Mouse (Mus musculus): ENCODE measurements around the gene Fap. TPM values are rescaled to one million over a fixed set of nuclear protein-coding genes. Genes with fewer than 3 reads are reported as not detected.

Fap gene
- 1.9 and 3.4 TPM in 2 replicates for total RNA-seq (2015)
- total RNA-seq (2017): 0.33 and 1.1 TPM in 2 replicates

DNA sequence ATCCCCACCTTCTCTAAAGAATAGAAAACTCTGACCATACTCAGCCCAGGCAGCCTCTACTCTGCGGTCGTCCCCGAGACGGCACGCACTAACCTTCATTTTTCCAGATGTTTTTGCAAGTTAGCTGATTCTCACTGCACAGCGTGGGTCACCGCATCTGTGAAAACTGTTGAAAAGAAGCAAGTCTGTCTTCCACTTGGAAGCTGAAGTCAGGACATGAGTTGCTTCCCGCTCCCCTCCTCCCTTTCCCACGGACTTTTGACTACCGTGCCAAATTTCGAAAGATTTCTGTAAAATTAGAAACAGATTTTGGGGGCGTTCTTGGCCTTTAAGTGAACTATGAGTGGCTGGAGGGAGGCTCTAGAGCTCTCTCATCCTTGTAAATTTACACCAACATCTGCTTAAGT lies at the start of gene Fap:
Gene Fap, minus strand, starts transcription at position 323 of the 407 bp plus-strand sequence.
- no peak for ATAC-seq (ENCODE audit: poor library complexity, severe bottlenecking)

DNA sequence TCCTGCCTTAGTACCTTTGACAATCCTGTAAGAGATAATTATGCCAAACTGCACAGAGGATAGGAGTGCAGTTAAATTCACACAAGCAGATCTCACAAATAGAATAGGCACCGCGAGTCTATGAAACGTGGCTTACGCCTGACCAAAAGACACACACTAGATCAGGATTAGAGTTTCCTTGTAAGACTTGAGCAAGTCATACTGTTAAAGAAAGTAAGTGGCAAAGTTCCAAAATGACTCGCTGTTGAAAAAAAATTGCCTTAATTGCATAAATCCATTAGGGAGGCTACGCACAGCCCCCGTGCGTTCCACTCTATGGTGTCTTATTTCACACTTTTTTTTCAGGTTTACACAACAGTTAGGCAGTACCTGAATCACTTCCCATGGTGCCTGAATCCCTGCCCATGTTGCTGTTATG lies 49.2 kb upstream of the Fap start:
- ATAC-seq (ENCODE audit: poor library complexity, severe bottlenecking): no peak

DNA sequence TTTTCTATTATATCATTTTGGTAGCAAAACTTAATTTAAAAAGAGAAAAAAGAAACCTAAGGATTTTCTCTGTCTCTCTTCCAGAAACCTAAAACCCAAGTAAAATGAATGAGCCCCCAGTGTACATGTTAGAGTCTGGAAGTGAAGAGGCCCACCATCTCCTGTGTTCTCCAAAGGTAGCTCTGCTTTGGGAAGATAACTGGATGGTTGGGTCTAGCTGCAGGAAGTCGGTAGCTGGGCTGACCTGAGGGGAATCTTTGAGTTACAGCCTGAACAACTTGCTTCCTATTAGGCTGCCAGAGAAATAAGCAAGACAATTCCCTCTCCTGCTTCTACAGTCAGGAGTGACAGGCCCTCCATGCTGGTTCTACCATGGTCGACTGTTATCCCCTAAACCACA lies 45.8 kb upstream of the Fap start:
- no peak for ATAC-seq (ENCODE audit: poor library complexity, severe bottlenecking)

DNA sequence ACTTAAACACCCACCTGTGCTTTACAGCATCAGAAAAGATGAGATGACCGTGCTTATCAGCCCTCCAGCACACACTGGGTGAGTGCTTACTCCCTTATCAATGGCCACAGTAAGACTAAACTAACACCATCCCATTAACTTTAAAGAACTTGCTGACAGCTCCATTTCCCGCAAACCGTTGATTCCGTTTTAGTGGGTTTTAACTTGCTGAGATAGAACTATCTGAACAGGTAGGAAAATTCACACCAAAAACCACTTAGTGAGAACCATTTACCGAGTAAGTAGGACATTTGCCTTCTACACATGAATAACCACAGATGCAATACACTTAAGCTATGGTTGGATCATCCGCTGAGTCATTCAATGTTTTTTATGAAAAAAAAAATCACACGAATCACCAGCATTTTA lies 45.1 kb upstream of the Fap start:
- ATAC-seq (ENCODE audit: poor library complexity, severe bottlenecking): no peak

DNA sequence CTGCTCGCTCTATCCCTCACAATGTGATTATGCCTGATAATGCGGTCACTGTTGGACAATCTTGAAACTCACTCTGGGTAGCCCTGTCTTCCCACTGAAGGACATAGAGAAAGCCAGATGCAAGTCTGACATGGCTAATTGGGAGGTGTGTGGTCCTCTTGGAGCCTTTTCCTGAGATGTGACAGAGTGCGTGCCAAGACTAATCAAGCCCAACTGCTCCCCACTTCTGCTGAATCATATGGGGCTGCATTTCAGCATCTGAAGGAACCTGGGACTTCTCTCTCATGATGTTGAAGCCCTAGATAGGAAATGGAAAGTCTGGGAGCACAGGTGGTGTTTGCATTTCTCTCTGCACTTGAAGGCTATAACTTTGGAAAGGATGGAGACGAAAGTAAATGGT lies 39.3 kb upstream of the Fap start:
- no peak for ATAC-seq (ENCODE audit: poor library complexity, severe bottlenecking)

DNA sequence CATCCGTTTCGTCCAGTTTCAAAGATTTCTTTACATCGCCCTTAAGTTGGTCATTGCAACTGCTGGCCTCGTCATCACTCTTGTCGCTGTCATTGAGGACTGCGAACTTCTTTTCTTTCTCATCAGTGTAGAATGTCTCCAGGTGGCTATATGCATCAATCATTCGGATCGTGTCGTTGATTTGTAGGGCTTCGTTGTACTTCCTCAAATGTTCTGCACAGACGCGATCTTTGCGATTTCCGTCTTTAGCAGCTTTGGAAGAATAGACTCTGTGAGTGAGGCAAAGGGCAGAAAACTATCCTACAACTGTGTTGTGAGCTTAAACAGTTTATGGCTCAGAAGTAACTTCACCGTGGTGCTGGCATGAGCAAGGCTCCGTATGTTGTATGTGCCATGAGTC lies 32.3 kb upstream of the Fap start:
- no peak for ATAC-seq (ENCODE audit: poor library complexity, severe bottlenecking)

DNA sequence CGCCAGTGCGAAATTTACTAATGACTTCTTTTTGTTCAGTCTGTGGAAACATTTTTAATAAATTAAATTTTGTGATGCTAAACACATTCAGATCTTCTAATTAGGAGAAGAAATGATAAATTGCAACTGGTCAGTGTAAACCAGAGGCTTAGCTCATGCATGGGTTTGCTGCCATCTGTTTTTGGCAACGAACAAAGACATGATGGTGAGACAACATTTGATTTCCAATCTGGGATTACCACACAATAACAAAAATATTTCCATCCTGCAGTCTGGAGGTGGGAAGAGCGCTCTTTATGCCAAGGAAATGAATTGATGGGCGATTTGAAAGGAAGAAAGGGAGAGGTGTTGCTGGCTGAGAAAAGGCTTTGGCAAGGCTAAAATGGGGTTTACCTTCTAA lies 29.7 kb upstream of the Fap start:
- no peak for ATAC-seq (ENCODE audit: poor library complexity, severe bottlenecking)

DNA sequence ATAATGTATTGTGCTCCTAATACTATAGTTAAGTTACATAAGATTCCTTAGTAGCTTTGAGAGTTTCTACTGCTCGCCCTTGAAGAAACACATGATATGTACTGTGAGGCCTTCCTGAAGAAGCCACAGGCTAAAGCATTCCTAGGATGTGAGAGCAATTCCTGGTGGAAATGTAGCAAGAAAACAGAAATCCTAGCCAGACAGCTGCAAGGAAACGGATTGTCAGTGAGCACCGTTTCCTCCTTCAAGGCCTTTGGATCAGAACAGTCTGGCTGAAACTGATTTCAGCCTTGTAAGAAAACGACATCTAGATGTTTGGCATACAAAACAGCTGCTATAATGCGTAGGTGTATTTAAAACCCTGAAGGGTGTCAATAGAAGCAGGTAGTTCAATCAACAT lies 22.7 kb upstream of the Fap start:
- ATAC-seq (ENCODE audit: poor library complexity, severe bottlenecking): no peak

DNA sequence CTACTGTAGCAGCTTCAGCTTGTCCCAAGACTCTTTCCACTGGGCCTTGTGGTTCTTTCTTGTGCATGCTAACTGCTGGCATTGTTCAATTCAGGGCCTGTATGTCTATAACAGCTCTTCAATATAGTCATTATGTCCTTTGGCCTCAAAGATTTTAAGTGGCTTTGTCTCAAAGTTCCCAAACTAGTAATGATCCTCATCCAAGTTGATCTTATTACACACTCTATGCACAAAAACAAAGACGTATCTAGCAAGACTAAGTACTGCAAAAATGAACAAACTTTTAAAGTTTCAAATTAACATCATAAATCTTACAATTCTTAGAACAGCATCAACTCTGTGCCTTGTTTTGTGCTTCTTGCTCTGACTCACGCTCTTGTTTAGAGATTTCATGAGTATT lies 20.6 kb upstream of the Fap start:
- ATAC-seq (ENCODE audit: poor library complexity, severe bottlenecking): no peak

DNA sequence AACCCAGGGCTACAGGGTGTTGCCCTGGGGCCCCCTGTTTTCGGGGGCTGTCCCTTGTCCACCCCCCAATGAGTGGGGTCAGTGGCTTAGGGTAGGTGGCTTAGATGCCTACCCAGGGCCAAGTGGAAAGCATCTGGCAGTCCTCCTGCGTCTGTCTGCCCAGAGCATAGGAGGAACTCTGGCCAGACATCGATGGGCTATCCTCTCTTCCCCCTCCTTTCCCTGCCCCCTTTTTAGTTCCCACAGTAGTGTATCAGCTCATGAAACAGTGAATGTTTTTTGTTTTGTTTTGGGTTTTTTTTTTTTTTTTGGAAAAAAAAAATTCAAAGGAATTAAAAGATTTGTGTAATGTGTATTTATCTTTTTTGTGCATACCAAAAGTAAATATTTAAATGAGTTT lies 17.7 kb upstream of the Fap start:
- ATAC-seq (ENCODE audit: poor library complexity, severe bottlenecking): no peak

DNA sequence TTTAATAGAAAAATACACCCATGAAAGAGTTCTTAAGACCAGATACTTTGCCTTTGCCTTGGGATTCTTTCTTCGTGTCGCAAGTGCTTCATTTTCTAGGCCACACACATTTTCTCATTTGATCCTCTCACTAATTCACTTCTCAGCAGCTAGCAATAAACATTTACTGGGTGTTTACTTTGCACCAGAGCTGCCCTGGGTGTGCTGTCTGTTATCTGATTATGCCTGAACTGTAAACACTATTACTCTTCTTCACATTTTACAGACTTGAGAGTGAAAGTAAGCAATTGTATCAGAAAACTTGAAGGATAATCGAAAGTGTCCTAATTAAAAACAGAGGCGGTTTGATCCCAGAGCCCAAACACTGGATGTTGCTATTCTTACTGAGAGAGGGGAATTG lies 15.5 kb upstream of the Fap start:
- ATAC-seq (ENCODE audit: poor library complexity, severe bottlenecking): no peak

DNA sequence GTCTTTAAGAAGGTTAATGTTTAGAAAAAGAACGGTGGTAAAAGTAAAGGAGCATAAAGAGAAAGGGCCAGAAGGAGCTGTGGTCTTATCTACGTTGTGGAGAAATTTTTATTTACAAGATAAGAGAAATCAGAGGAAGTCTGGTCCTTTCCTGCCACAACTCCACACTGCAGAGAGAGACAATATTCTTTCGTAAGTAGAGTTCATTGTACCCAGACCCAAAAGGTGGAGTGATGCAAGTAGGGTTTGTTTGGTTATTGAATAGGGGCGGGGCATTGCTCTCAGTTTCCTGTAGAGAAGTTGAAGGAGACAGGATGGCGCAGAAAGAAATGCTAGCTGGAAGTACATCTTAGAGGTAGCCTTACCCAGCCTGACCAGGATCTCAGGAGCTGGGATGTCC lies 11.9 kb upstream of the Fap start:
- no peak for ATAC-seq (ENCODE audit: poor library complexity, severe bottlenecking)

DNA sequence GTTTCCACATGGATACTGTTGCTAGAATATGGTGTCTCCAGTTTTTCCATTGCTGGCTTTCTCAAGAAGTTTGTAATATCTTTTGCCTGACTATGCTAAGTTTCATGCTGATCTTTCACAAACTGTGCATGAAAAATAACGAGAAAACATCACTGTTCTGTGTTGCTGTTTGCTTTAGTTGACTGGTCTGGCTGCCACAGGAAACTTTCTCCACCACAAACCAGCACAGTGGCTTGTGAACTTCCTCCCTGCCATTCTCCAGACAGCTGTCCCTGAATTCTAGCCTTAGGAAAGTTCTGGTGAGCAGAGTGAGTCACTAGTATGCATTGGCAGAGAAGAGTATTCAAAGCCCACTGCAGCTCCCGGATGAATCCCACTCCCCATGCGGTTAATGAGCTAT lies 1.1 kb upstream of the Fap start:
- peak; percentile 52 for ATAC-seq (ENCODE audit: poor library complexity, severe bottlenecking)

DNA sequence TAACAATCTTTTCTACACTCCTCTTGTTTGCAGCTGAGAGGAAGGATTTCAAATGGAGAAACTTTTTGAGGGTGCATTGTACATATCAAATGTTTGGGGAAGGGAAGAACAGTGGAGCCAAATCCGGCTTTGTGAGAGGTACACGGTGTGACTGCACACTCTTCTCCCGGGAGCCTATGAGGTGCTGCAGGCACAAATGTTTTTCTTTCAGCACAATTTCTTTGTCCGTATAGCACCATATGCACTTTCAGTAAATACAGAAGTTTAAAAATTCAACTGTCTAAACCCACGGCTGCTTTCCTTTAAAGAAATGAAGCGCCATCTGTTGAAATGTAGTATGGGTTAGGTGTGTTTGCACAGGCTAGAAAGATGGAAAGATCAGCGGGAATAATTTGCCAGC lies 375 bp upstream of the Fap start:
- no peak for ATAC-seq (ENCODE audit: poor library complexity, severe bottlenecking)

DNA sequence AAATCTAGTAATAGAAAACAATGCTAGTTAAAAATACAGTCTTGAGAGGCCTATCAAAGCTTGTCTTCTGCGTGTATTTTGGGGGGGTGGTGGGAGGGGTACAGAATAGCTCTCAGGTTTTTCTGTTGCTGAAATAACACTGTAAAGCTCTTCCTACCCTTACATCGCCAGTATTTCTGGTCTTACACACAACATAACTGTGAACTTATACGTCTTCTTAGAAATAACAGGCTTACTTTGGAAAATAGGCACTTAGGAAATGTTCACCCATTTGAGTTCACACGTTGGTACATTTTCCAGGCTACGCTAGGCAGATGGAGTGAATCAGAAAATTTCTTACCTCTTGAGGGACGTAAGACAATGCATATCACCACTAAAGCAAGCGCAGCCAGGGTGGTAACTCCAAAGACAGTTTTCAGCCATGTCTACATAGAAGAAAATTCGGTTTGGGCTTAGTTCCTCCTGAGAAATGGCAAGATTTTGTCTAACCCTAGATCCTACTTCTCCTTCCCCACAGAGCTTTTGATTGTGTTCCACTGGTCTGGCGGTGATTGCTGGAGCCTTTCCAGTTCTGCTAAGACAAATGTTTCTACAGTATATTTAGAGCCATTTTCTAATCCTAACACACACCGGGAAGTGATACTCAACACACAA lies 649 bp downstream of the Fap start:
- peak; percentile 71 for ATAC-seq (ENCODE audit: poor library complexity, severe bottlenecking)

DNA sequence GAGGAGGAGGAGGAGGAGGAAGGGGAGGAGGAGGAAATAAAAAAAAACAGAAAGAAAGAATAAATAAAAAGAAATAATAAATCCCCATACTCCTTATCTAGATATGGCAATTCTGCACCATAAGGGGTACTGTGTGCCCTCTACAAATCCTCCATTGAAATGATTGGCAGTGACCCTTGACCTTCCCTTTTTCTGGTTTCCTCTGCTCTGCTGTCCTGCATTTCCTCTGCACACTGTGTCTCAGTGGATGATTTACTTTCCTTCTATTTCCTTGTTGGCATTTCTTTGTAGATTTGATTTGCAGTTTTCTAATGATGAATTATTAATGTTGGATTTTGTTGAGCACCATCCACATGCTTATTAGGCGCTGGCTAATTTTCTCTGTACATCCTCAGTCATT lies 9.2 kb downstream of the Fap start:
- ATAC-seq (ENCODE audit: poor library complexity, severe bottlenecking): no peak

DNA sequence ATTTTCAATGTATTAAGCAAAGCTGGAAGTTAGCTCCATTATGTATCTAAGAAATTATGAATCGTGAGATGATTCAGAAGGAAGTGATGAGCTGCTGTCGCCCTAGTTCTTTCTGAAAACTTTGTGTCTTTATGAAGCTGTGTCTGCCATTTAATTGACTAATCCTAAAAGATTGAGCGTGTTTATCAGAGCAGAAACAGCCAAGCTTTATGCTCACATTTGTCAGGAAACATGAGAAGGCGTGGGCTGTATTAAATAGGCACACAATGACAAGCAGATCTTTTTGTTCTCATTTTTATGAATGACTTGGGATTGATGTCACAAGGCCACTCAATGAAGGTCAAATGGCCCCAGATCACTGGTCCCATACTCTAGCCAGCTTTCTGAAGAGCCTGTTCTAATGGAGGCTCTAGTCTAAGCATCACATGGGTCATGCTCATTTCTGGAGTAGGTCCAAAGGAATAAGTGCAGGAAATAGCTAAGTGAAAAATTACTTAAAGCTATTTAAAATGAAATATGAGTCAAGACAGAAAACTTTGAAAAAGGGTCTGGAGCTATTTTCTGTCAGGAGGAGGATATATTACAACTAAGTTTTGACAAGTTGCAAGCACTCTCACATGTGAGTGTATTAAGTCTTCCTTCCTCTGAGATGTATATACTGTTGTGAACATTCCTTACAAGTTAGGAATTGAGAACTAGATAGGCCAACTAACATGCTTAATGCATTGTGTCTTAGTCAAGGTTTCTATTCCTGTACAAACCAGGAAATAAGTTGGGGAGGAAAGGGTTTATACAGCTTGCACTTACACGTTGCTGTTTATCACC lies 11.0 kb downstream of the Fap start:
- no peak for ATAC-seq (ENCODE audit: poor library complexity, severe bottlenecking)

DNA sequence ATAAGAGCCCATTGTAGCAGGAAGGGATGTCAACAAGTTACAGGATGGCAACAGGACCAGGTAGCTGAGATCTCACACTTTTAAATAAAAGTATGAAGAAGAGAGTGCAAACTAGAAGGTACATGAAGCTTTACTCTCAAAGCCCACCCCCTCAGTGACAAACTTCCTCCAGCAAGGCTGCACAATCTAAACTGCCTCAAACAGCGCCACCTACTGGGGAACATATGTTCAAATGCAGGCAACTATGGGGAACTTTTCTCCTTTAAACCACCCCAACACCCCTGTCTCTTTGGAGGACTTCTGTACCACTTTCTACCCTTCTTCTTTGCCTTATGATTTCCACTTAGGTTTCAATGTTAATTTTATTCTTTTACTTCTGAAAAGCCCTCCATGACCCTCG lies 16.5 kb downstream of the Fap start:
- ATAC-seq (ENCODE audit: poor library complexity, severe bottlenecking): no peak

DNA sequence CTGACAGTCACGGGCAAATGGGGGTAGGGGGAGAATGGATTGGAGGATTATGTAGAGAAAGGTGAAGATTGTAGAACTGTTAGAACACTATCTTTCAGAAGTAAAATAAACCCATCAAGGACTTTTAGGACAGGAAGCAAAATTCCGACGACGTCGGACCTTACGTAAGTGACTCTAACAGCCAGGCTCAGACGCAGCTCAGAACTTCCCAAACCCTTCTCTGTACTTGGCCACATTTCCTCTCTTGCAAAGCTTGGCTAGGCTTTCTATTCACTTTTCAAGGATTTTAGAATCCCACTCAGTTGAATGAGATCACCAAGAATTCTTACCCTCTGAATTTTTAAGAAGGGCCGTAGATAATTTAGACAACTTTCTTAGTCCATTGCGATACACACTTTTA lies 17.5 kb downstream of the Fap start:
- no peak for ATAC-seq (ENCODE audit: poor library complexity, severe bottlenecking)

DNA sequence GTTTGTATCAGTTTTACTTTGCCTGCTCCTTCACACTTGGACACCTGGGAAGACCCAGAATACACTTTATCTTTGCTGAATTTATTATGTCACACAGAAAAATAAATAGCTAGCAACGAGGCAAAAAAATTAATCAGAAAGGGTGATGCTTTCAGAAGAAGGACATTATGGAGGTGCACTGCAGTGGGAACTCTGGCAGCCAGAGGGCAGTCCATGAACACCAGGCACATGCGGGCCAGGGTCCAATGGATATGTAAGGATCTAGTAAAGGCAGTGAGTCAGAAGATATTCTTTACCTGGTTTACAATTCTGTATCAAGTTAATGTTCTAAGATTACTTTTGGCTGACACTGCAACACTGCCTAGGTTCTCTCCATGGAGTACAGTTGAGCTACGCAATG lies 24.2 kb downstream of the Fap start:
- ATAC-seq (ENCODE audit: poor library complexity, severe bottlenecking): no peak

DNA sequence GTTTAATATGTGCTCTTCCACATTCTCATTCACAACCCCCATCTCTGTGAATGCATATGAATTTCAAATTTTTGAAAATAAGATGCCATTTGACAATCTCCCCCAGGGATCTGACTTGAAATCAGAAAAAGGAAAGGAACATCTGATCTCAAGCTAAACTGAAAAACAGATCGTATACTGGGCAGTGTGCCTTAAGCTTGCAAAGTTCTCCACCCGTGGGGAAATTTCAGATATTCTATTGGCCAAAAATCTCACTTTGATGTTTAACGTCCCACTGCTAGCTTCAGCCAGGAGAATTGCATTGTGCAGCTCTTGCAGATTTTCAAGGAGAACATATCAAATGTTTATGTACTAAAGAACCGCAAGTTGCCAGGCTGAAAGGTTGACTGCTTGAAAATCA lies 24.7 kb downstream of the Fap start:
- no peak for ATAC-seq (ENCODE audit: poor library complexity, severe bottlenecking)

DNA sequence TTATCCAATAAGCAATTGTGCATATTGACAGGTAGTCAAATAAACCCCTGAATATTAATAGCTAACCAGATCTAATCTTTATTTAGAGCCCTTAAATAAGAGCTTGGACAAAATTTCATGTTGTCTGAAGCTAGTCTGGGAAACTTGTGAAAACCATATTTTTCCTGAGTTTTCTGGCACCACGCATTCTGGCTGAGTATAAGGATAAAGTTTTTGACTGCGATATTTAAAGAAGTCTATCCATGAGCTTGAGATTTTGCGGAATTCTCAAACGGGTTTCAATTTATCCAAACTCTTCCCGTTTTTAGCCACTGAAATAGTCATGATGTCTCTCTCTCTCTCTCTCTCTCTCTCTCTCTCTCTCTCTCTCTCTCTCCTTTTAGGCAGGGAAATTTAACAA lies 25.8 kb downstream of the Fap start:
- ATAC-seq (ENCODE audit: poor library complexity, severe bottlenecking): no peak

DNA sequence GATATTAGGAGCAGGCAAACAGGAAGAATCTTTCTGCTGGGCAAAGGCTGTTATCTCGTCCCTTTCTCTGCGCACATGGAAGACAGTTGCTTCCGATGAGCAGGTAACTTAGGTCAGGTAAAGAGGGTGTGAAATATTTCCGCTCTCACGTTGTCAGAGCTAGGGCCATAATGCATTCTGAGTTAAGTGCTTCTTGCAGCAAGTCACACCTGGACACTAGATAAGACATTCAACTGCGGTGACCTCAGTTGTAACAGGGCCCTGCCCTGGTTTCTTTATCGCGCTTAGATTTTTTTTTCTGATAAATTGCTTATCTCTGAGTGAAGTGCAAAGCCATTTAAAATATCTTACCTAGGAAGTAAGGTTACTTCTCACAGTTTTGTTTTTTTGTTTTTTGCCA lies 38.4 kb downstream of the Fap start:
- no peak for ATAC-seq (ENCODE audit: poor library complexity, severe bottlenecking)

Measured in megakaryocyte, adult 5-6 weeks (primary cell).